Mouse (Mus musculus): ENCODE results near the gene Klk15. TPM values are rescaled to one million over a fixed set of nuclear protein-coding genes. Genes with fewer than 3 reads are reported as not detected.
"Not testable (repeated sequence)": the region's sequence is repeated elsewhere in the genome, so short reads cannot be mapped to it uniquely, and the experiment has no call there.

Klk15 gene
- total RNA-seq, 1 experiment from 2014 or later: not detected

DNA sequence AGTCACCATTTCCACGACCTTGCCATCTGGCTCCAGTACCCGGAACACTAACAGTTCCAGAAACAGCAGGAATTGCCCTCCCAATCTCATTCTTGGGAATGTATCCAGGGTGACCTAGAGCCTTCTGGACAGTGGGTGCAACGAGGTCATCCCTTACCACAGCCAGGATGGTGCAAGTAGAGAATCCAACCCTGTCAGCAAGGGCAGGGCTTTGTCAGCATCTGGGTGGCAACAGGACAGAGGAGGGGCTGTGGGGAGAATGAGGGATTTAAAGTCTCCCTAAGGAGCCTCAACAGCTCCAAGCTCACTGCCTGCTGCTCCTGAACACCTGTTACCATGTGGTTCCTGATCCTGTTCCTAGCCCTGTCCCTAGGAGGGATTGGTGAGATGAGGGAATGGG is 32.9 kb downstream of the Klk15 start, which contains the start of gene Klk1b1:
Gene Klk1b1, plus strand, starts transcription at position 301 of the 400 bp plus-strand sequence.
- no peak for ATAC-seq (ENCODE audit: extremely low read depth, insufficient number of reproducible peaks, low FRiP score, poor library complexity, severe bottlenecking)

DNA sequence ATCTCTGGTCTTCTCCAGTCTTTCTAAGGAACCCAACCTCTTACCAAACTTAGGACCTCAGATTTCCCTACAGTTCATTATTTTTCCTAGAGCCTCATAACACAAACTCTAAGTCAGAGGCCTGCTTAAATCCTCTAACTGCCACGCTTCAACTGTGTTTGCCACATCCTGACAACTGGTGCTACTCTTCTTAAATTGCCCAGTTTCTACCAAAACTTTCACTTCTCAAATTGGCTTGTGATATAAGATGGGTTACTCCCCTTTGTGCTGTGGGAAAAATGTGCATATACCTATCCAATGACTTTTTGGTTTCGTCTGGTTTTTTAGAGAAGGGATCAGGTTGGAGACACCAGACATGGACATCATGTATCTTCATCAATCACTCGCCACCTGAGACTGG is 33.5 kb downstream of the Klk15 start:
- ATAC-seq (ENCODE audit: extremely low read depth, insufficient number of reproducible peaks, low FRiP score, poor library complexity, severe bottlenecking): no peak

DNA sequence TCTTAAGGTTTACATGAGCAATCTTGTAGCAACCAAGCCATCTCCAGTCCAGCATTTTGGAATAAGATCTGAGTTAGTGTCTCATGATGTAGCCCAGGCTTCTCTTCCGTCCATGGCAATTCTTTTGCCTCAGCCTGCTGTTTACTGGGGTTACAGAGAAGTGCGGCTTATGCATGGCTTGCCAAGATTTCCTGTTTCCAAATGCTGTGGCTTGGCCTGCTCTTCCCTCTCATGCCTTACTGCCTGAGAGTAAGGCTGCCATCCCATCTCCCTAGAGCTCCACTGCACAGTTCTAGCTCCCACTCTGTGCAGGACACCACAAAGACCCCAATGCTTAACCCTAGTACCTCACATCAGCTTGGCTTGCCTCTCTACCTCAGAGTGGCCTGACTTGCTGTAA is 34.1 kb downstream of the Klk15 start:
- ATAC-seq (ENCODE audit: extremely low read depth, insufficient number of reproducible peaks, low FRiP score, poor library complexity, severe bottlenecking): no peak

DNA sequence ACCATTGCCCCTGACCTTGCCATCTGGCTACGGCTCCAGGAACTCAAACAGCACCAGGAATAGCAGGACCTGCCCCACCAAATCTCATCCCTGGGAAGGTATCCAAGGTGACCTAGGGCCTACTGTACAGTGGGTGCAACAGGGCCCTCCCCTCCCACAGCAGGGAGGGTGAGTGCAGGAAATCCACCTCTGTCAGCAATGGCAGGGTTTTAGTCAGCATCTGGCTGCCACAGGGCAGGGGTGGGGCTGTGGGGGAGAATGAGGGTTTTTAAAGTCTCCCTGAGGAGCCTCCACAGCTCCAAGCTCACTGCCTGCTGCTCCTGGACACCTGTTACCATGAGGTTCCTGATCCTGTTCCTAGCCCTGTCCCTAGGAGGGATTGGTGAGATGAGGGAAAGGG is 42.2 kb downstream of the Klk15 start, which contains the start of gene Klk1b9:
Gene Klk1b9, plus strand, starts transcription at position 301 of the 400 bp plus-strand sequence.
- ATAC-seq (ENCODE audit: extremely low read depth, insufficient number of reproducible peaks, low FRiP score, poor library complexity, severe bottlenecking): not testable (repeated sequence)

DNA sequence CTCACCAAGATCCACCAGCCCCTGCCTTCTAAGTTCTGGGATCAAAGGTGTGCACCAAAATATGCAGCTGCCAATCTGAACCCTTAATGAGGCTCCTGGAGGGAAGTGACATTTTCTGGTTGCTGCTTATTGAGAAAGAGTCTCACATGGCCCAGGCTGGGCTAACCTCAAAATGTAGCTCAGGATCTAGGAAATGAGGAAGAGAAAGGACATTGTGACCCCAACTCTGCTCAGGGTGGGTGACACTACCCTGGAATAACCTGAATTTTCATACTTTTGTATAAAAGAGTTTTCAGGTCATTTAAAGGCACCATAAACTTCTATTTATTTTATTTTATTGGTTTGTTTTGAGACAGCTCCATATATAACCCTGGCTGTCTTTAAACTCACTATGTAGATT is 52.1 kb downstream of the Klk15 start:
- ATAC-seq (ENCODE audit: extremely low read depth, insufficient number of reproducible peaks, low FRiP score, poor library complexity, severe bottlenecking): no peak

Other genes starting within 250 kb of the Klk15 start
- gene Klk14, start 243.3 kb upstream of the Klk15 start, total RNA-seq (2017): not detected in 2 replicates
- gene Klk13, start 221.2 kb upstream of the Klk15 start, total RNA-seq (2017): not detected in 2 replicates
- gene Klk12, start 164.8 kb upstream of the Klk15 start, total RNA-seq (2017): not detected in 2 replicates
- not detected in 2 replicates for gene Klk11, start 159.1 kb upstream of the Klk15 start, total RNA-seq (2017)
- 0.35 TPM in 1 of 2 replicates, not detected in the other for gene Klk10, start 152.7 kb upstream of the Klk15 start, total RNA-seq (2017)
- not detected in 2 replicates for gene Klk9, start 141.8 kb upstream of the Klk15 start, total RNA-seq (2017)
- 4.1 TPM in 2 replicates for gene Klk8, start 136.2 kb upstream of the Klk15 start, total RNA-seq (2017)
- not detected in 2 replicates for gene Klk7, start 122.4 kb upstream of the Klk15 start, total RNA-seq (2017)
- gene Klk6, start 109.2 kb upstream of the Klk15 start, total RNA-seq (2017): not detected in 2 replicates
- not detected in 2 replicates for gene Klk5, start 91.8 kb upstream of the Klk15 start, total RNA-seq (2017)
- gene Klk4, start 52.6 kb upstream of the Klk15 start, total RNA-seq (2017): not detected in 2 replicates
- gene Klk1b8, start 16.9 kb downstream of the Klk15 start, total RNA-seq (2017): not detected in 2 replicates
- not detected in 2 replicates for gene Klk1b1, start 33.0 kb downstream of the Klk15 start, total RNA-seq (2017)
- not detected in 2 replicates for gene Klk1b9, start 42.3 kb downstream of the Klk15 start, total RNA-seq (2017)
- not detected in 2 replicates for gene Klk1b11, start 62.1 kb downstream of the Klk15 start, total RNA-seq (2017)
- gene Klk1b26, start 78.4 kb downstream of the Klk15 start, total RNA-seq (2017): not detected in 2 replicates
- not detected in 2 replicates for gene Klk1b27, start 118.5 kb downstream of the Klk15 start, total RNA-seq (2017)
- not detected in 2 replicates for gene Klk1b21, start 168.6 kb downstream of the Klk15 start, total RNA-seq (2017)
- gene Klk1b22, start 178.9 kb downstream of the Klk15 start, total RNA-seq (2017): not detected in 2 replicates
- not detected in 2 replicates for gene Klk1b16, start 203.0 kb downstream of the Klk15 start, total RNA-seq (2017)

Measured in neutrophil, adult 5-6 weeks (primary cell).